Mouse (Mus musculus): ENCODE results near the gene Htra3. TPM values are rescaled to one million over a fixed set of nuclear protein-coding genes. Genes with fewer than 3 reads are reported as not detected.

Htra3 gene
- polyA plus RNA-seq, 1 experiment from 2014 or later, result 11.3 TPM

GRCm38 (mm10) chr5:35703183-35703582, 23.6 kb upstream of the Htra3 start:
- WGBS, result 85% methylated on average over 8 of the region's 8 CpGs
- H3K4me1 ChIP-seq (replicated peaks; ENCODE audit: control insufficient read depth, insufficient read depth, low read length), result no peaks in the 10 kb centered on the region
- H3K9me3 ChIP-seq (ENCODE audit: control insufficient read depth, low read length), result no peaks in the 10 kb centered on the region
- H3K27ac ChIP-seq (ENCODE audit: low read length), result no peak overlapping the region
- H3K27me3 ChIP-seq (replicated peaks; ENCODE audit: control insufficient read depth, insufficient read depth, low read length), result no peaks in the 10 kb centered on the region
- H3K36me3 ChIP-seq (ENCODE audit: control insufficient read depth, insufficient read depth), result no peaks in the 10 kb centered on the region
- H3K9ac ChIP-seq (replicated peaks; ENCODE audit: low read depth, low read length), result no peak overlapping the region
- no peak for ATAC-seq
- no peak overlapping the region for H3K4me3 ChIP-seq (replicated peaks; ENCODE audit: low read length)
- no peak overlapping the region for H3K4me2 ChIP-seq (ENCODE audit: low read length)

GRCm38 (mm10) chr5:35702582-35703140, 23.1 kb upstream of the Htra3 start:
- Histone ChIP-seq H3K4me2 (ENCODE audit: low read length) (no peak overlapping the region), H3K4me3 (replicated peaks; ENCODE audit: low read length) (no peak overlapping the region), H3K9me3 (ENCODE audit: control insufficient read depth, low read length) (no peaks in the 10 kb centered on the region), H3K9ac (replicated peaks; ENCODE audit: low read depth, low read length) (no peak overlapping the region), H3K4me1 (replicated peaks; ENCODE audit: control insufficient read depth, insufficient read depth, low read length) (no peaks in the 10 kb centered on the region), H3K27me3 (replicated peaks; ENCODE audit: control insufficient read depth, insufficient read depth, low read length) (no peaks in the 10 kb centered on the region), H3K27ac (ENCODE audit: low read length) (no peak overlapping the region), H3K36me3 (ENCODE audit: control insufficient read depth, insufficient read depth) (no peaks in the 10 kb centered on the region)
- 90% methylated on average over 4 of the region's 4 CpGs for WGBS
- ATAC-seq, result no peak

GRCm38 (mm10) chr5:35701042-35701441, 21.5 kb upstream of the Htra3 start:
- Histone ChIP-seq H3K4me3 (replicated peaks; ENCODE audit: low read length) (no peak overlapping the region), H3K27ac (ENCODE audit: low read length) (no peak overlapping the region), H3K4me2 (ENCODE audit: low read length) (no peak overlapping the region), H3K9ac (replicated peaks; ENCODE audit: low read depth, low read length) (no peak overlapping the region), H3K27me3 (replicated peaks; ENCODE audit: control insufficient read depth, insufficient read depth, low read length) (no peaks in the 10 kb centered on the region), H3K36me3 (ENCODE audit: control insufficient read depth, insufficient read depth) (no peaks in the 10 kb centered on the region), H3K9me3 (ENCODE audit: control insufficient read depth, low read length) (no peaks in the 10 kb centered on the region), H3K4me1 (replicated peaks; ENCODE audit: control insufficient read depth, insufficient read depth, low read length) (no peaks in the 10 kb centered on the region)
- no peak for ATAC-seq
- 43% methylated on average over 6 of the region's 6 CpGs for WGBS

GRCm38 (mm10) chr5:35695815-35696214, 16.2 kb upstream of the Htra3 start:
- H3K4me1 ChIP-seq (replicated peaks; ENCODE audit: control insufficient read depth, insufficient read depth, low read length), result no peaks in the 10 kb centered on the region
- no peaks in the 10 kb centered on the region for H3K36me3 ChIP-seq (ENCODE audit: control insufficient read depth, insufficient read depth)
- H3K27ac ChIP-seq (ENCODE audit: low read length), result no peak overlapping the region
- no peak overlapping the region for H3K9ac ChIP-seq (replicated peaks; ENCODE audit: low read depth, low read length)
- no peak overlapping the region for H3K4me3 ChIP-seq (replicated peaks; ENCODE audit: low read length)
- ATAC-seq, result no peak
- H3K9me3 ChIP-seq (ENCODE audit: control insufficient read depth, low read length), result no peaks in the 10 kb centered on the region
- WGBS, result 16% methylated on average over 5 of the region's 5 CpGs
- no peaks in the 10 kb centered on the region for H3K27me3 ChIP-seq (replicated peaks; ENCODE audit: control insufficient read depth, insufficient read depth, low read length)
- H3K4me2 ChIP-seq (ENCODE audit: low read length), result no peak overlapping the region

GRCm38 (mm10) chr5:35693638-35694037, 14.1 kb upstream of the Htra3 start:
- Histone ChIP-seq H3K27ac (ENCODE audit: low read length) (no peak overlapping the region), H3K4me2 (ENCODE audit: low read length) (no peak overlapping the region), H3K9ac (replicated peaks; ENCODE audit: low read depth, low read length) (no peak overlapping the region), H3K4me1 (replicated peaks; ENCODE audit: control insufficient read depth, insufficient read depth, low read length) (no peaks in the 10 kb centered on the region), H3K9me3 (ENCODE audit: control insufficient read depth, low read length) (no peaks in the 10 kb centered on the region), H3K4me3 (replicated peaks; ENCODE audit: low read length) (no peak overlapping the region), H3K36me3 (ENCODE audit: control insufficient read depth, insufficient read depth) (no peaks in the 10 kb centered on the region), H3K27me3 (replicated peaks; ENCODE audit: control insufficient read depth, insufficient read depth, low read length) (no peaks in the 10 kb centered on the region)
- ATAC-seq, result no peak
- WGBS, result 84% methylated on average over 4 of the region's 4 CpGs

- WGBS, result 72% methylated on average over 11 of the region's 11 CpGs
- Histone ChIP-seq H3K9me3 (ENCODE audit: control insufficient read depth, low read length) (no peaks in the 10 kb centered on the region), H3K4me1 (replicated peaks; ENCODE audit: control insufficient read depth, insufficient read depth, low read length) (no peaks in the 10 kb centered on the region), H3K27ac (ENCODE audit: low read length) (no peak overlapping the region), H3K4me3 (replicated peaks; ENCODE audit: low read length) (no peak overlapping the region), H3K4me2 (ENCODE audit: low read length) (no peak overlapping the region), H3K9ac (replicated peaks; ENCODE audit: low read depth, low read length) (no peak overlapping the region), H3K36me3 (ENCODE audit: control insufficient read depth, insufficient read depth) (no peaks in the 10 kb centered on the region), H3K27me3 (replicated peaks; ENCODE audit: control insufficient read depth, insufficient read depth, low read length) (no peaks in the 10 kb centered on the region)
- ATAC-seq, result no peak
Observed at GRCm38 (mm10) chr5:35691246-35691645, 11.7 kb upstream of the Htra3 start.

- H3K27me3 ChIP-seq (replicated peaks; ENCODE audit: control insufficient read depth, insufficient read depth, low read length), result no peaks in the 10 kb centered on the region
- no peaks in the 10 kb centered on the region for H3K4me1 ChIP-seq (replicated peaks; ENCODE audit: control insufficient read depth, insufficient read depth, low read length)
- no peaks in the 10 kb centered on the region for H3K9me3 ChIP-seq (ENCODE audit: control insufficient read depth, low read length)
- H3K4me3 ChIP-seq (replicated peaks; ENCODE audit: low read length), result no peak overlapping the region
- 79% methylated on average over 8 of the region's 8 CpGs for WGBS
- H3K9ac ChIP-seq (replicated peaks; ENCODE audit: low read depth, low read length), result no peak overlapping the region
- H3K27ac ChIP-seq (ENCODE audit: low read length), result no peak overlapping the region
- no peak for ATAC-seq
- no peak overlapping the region for H3K4me2 ChIP-seq (ENCODE audit: low read length)
- H3K36me3 ChIP-seq (ENCODE audit: control insufficient read depth, insufficient read depth), result no peaks in the 10 kb centered on the region
Observed at GRCm38 (mm10) chr5:35690485-35691165, 11.0 kb upstream of the Htra3 start.

- ATAC-seq, result no peak
Observed at GRCm38 (mm10) chr5:35689374-35689773, 9.8 kb upstream of the Htra3 start.

GRCm38 (mm10) chr5:35688851-35689250, 9.3 kb upstream of the Htra3 start:
- Histone ChIP-seq H3K4me2 (ENCODE audit: low read length) (no peak overlapping the region), H3K27ac (ENCODE audit: low read length) (no peak overlapping the region), H3K9me3 (ENCODE audit: control insufficient read depth, low read length) (no peaks in the 10 kb centered on the region), H3K27me3 (replicated peaks; ENCODE audit: control insufficient read depth, insufficient read depth, low read length) (no peaks in the 10 kb centered on the region), H3K9ac (replicated peaks; ENCODE audit: low read depth, low read length) (no peak overlapping the region), H3K36me3 (ENCODE audit: control insufficient read depth, insufficient read depth) (no peaks in the 10 kb centered on the region), H3K4me3 (replicated peaks; ENCODE audit: low read length) (no peak overlapping the region), H3K4me1 (replicated peaks; ENCODE audit: control insufficient read depth, insufficient read depth, low read length) (no peaks in the 10 kb centered on the region)
- WGBS, result 91% methylated on average over 2 of the region's 2 CpGs
- no peak for ATAC-seq

More at GRCm38 (mm10) chr5:35689374-35689773, 9.8 kb upstream of the Htra3 start:
- H3K9ac ChIP-seq (replicated peaks; ENCODE audit: low read depth, low read length), result no peak overlapping the region
- H3K4me3 ChIP-seq (replicated peaks; ENCODE audit: low read length), result no peak overlapping the region
- no peaks in the 10 kb centered on the region for H3K27me3 ChIP-seq (replicated peaks; ENCODE audit: control insufficient read depth, insufficient read depth, low read length)
- H3K27ac ChIP-seq (ENCODE audit: low read length), result no peak overlapping the region
- H3K36me3 ChIP-seq (ENCODE audit: control insufficient read depth, insufficient read depth), result no peaks in the 10 kb centered on the region
- no peaks in the 10 kb centered on the region for H3K4me1 ChIP-seq (replicated peaks; ENCODE audit: control insufficient read depth, insufficient read depth, low read length)
- no peaks in the 10 kb centered on the region for H3K9me3 ChIP-seq (ENCODE audit: control insufficient read depth, low read length)
- H3K4me2 ChIP-seq (ENCODE audit: low read length), result no peak overlapping the region

GRCm38 (mm10) chr5:35687098-35687497, 7.5 kb upstream of the Htra3 start:
- Histone ChIP-seq H3K36me3 (ENCODE audit: control insufficient read depth, insufficient read depth) (no peaks in the 10 kb centered on the region), H3K27ac (ENCODE audit: low read length) (no peak overlapping the region), H3K9me3 (ENCODE audit: control insufficient read depth, low read length) (no peaks in the 10 kb centered on the region), H3K27me3 (replicated peaks; ENCODE audit: control insufficient read depth, insufficient read depth, low read length) (no peaks in the 10 kb centered on the region), H3K4me2 (ENCODE audit: low read length) (no peak overlapping the region), H3K9ac (replicated peaks; ENCODE audit: low read depth, low read length) (no peak overlapping the region), H3K4me1 (replicated peaks; ENCODE audit: control insufficient read depth, insufficient read depth, low read length) (no peaks in the 10 kb centered on the region), H3K4me3 (replicated peaks; ENCODE audit: low read length) (no peak overlapping the region)
- 61% methylated on average over 5 of the region's 5 CpGs for WGBS
- ATAC-seq, result no peak

Data from forebrain, embryonic 16.5 days (tissue).